In the genomic region with DNA sequence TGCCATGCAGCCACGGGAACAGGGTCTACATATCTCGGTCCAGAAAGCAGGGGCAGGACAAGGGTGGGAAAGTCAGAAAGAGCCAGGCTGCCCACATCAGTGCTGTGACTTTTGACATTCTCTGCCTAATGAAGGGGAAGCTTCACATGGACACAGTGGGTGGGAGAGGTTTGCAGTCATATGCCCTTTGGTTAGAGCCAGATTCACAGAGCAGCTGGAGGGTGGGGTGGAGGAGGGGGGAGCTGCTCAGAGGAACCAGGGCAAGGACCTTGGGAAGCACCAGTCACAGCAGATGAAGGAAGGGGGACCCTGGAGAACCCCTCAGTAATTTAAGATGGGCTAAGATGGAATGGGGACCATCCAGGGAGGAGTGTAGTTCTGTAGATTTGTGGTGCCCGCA, we compare ENCODE assay signal across 35 mouse cellular contexts. TPM values are rescaled to one million over a fixed set of nuclear protein-coding genes. Genes with fewer than 3 reads are reported as not detected.
"Had no signal": no experiment of that assay in that cellular context is flagged by ENCODE, and none has a peak within 500 bp of the region (broad histone marks: within the 10 kb centered on the region; RNA-seq: fewer than 3 reads in every experiment).

No protein-coding gene starts in this region.

- H3K27me3 ChIP-seq: heart, embryonic 12.5 days; hindbrain, embryonic 13.5 days; kidney, embryonic 15.5 days; limb, embryonic 12.5 days; liver, embryonic 13.5 days; liver, embryonic 15.5 days had no signal

- H3K36me3 ChIP-seq: heart, embryonic 10.5 days; heart, embryonic 12.5 days; hindbrain, embryonic 13.5 days; kidney, embryonic 15.5 days; limb, embryonic 10.5 days; limb, embryonic 12.5 days; liver, embryonic 13.5 days; liver, embryonic 15.5 days had no signal

- DNase-seq: forebrain, postnatal 0 days; gastrocnemius, postnatal 10 days; gastrocnemius, postnatal 36 days; heart, adult 18-20 months; heart, postnatal 10 days; kidney, adult 11 months; kidney, adult 2 months; kidney, adult 9 months; kidney, postnatal 14 days; kidney, postnatal 36 days; liver; liver, embryonic 13.5 days had no signal

- H3K4me1 ChIP-seq: liver, embryonic 13.5 days; liver, embryonic 15.5 days had no signal

- H3K27ac ChIP-seq: heart, embryonic 10.5 days; hindbrain, embryonic 13.5 days; kidney, embryonic 15.5 days; kidney, postnatal 0 days; layer of hippocampus, adult 2 months; limb, embryonic 10.5 days; limb, embryonic 12.5 days; liver, embryonic 13.5 days; liver, embryonic 15.5 days had no signal

- H3K9me3 ChIP-seq: heart, embryonic 10.5 days; heart, embryonic 12.5 days; hindbrain, embryonic 13.5 days; kidney, embryonic 15.5 days; limb, embryonic 10.5 days; limb, embryonic 12.5 days; liver, embryonic 13.5 days; liver, embryonic 15.5 days had no signal

- ATAC-seq: forebrain, postnatal 0 days; hindbrain, embryonic 16.5 days; intestine, embryonic 16.5 days had no signal

- H3K4me3 ChIP-seq: heart, embryonic 10.5 days; heart, embryonic 12.5 days; hindbrain, embryonic 13.5 days; kidney, embryonic 15.5 days; layer of hippocampus, adult 2 months; limb, embryonic 10.5 days; limb, embryonic 12.5 days; liver, embryonic 13.5 days; liver, embryonic 15.5 days had no signal

- H3K9ac ChIP-seq: forebrain, postnatal 0 days; heart, embryonic 12.5 days; hindbrain, embryonic 13.5 days; kidney, embryonic 15.5 days; limb, embryonic 12.5 days; liver, embryonic 13.5 days; liver, embryonic 15.5 days had no signal

- H3K4me2 ChIP-seq: heart, embryonic 12.5 days; hindbrain, embryonic 13.5 days; kidney, embryonic 15.5 days; limb, embryonic 12.5 days; liver, embryonic 11.5 days; liver, embryonic 13.5 days; liver, embryonic 15.5 days had no signal

RNA-seq across cellular contexts. Expression of a gene that starts 41.7 kb away (rescaled TPM):
- total RNA-seq: forebrain, postnatal 0 days; gastrocnemius, adult 18-20 months; gastrocnemius, postnatal 10 days; gastrocnemius, postnatal 36 days; heart, adult 18-20 months; heart, adult 8-10 months; heart, postnatal 10 days; heart, postnatal 25 days; layer of hippocampus, adult 2 months; layer of hippocampus, postnatal 10 days; layer of hippocampus, postnatal 25 days; left cerebral cortex, adult 8-10 months had no signal
- polyA plus RNA-seq: forebrain, postnatal 0 days; heart, embryonic 10.5 days; heart, embryonic 12.5 days; heart, embryonic 14.5 days; heart, embryonic 16.5 days; hindbrain, embryonic 13.5 days; intestine, embryonic 14.5 days; intestine, embryonic 16.5 days; kidney, adult 2 months; kidney, embryonic 15.5 days; kidney, postnatal 0 days; large intestine, adult 2 months; limb, embryonic 10.5 days; limb, embryonic 12.5 days; limb, embryonic 14.5 days; liver, embryonic 11.5 days; liver, embryonic 13.5 days; liver, embryonic 15.5 days had no signal
